Mouse (Mus musculus) brain, embryonic 14.5 days (tissue): ENCODE results near the gene Tysnd1.

Experiments used
- CTCF ChIP-seq: fragments of 200-500 bp; IDR thresholded peaks from 2 replicates; pipeline ENCODE4 v1.5.1; 2012; ENCODE audit warnings: inconsistent platforms, mild to moderate bottlenecking, moderate library complexity, borderline replicate concordance; ENCODE audit not compliant: insufficient read depth, insufficient read length; ENCODE audit errors: extremely low read depth
- POLR2A ChIP-seq: fragments of 200-500 bp; IDR thresholded peaks from 2 replicates; pipeline ENCODE4 v1.6.1; 2012; ENCODE audit warnings: mild to moderate bottlenecking, inconsistent platforms, borderline replicate concordance; ENCODE audit not compliant: poor library complexity, insufficient read depth, insufficient read length, severe bottlenecking; ENCODE audit errors: extremely low read depth

DNA sequence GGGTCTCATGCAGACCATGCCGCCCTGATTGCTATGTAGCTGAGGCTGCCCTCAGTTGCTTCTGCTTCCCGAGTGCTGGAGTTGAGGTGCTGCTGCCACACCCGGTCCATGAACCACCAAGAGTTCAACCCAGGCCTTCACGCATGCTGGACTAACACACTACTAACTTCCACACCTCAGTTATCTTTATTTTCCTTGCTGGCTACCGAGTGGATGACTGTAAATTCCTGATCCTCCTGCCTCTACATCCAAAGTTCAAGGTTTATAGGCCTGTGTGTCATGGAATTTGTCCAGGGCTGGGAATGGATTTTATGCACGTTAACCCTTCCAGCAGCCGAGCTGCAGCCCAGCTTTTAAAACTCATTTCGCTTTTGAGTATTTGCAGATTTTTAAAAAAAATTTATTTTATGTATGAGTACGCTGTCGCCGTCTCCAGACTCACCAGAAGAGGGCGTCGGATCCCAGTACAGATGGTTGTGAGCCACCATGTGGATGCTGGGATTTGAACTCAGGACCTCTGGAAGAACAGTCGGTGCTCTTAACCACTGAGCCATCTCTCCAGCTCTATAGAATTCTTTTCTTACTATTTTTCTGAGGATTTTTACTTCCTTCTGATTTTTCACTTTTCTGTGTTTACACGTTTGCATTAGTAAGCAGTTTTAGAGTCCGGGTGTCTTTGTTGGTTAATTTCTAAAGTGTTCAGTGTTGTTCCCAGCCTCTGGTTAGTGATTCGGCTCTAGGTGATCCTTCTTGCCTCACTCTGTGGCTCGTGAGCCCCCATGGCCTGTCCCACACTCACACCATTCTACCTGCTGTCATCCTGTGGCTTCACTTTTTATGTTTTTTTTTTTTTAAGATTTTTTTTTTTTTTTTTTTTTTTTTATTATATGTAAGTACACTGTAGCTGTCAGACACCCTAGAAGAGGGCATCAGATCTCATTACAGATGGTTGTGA, 38.1 kb upstream of the Tysnd1 start:
- TF ChIP-seq CTCF: no peak
- TF ChIP-seq POLR2A: no peak
